Mouse (Mus musculus) E14TG2a.4 (cell line): ENCODE data around the gene Urad.
A peak's percentile ranks its signal among the peaks of the same experiment; 100 is the strongest.

ENCODE experiments used
- CTCF ChIP-seq: conservative IDR thresholded peaks from 2 replicates; pipeline ENCODE4 v1.5.1; 2014; ENCODE audit warnings: low read length
- POU5F1 ChIP-seq: IDR thresholded peaks from 2 replicates; pipeline ENCODE4 v1.6.1; 2014; ENCODE audit warnings: low read length, borderline replicate concordance

DNA sequence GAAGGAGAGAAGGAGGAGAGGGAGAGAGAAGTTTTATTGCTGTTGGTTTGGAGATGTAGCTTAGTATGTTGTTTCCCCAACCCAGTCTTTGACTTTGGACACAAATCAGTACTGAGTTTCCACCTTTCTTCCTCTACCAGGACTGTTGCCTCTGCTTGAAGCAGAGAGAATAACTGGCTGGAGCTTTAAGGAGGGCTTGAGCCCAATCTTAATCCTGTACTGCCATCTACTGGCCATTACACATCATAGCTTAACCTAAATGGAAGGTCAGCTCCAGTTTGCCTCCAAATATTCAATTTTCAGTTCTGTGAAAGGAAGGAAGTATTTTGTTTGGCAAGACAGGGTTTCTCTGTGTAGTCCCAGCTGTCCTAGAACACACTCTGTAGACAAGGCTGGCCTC is 2.6 kb downstream of the Urad start:
- TF ChIP-seq CTCF: peak; percentile 52
- TF ChIP-seq POU5F1: no peak
